Comparison of ENCODE assay signal across 12 mouse cellular contexts in the genomic region with DNA sequence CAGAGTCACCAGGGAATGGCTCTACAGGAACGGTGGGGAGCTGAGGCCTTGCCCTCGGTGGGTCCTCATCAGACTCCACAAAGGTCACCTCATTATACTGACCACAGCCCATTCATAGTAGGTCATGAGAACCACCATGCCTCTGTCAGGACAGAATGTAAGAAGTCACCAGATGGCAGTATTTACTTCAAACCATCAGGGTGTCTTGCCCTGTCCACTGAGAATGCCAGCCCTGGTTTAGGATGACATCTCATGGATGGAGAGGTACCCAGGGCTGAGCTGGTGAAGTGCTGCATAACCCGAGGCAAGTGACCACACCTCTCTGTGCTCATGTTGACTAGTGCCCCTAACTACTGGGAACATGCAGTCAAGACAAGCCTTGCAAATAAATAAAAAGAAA.
A peak's percentile ranks its signal among the peaks of the same experiment; 100 is the strongest.
DNase-seq lines count a peak whose midpoint lies in the region; ATAC-seq and TF ChIP-seq lines count a peak whose summit lies in the region.
"Had no signal": no experiment of that assay in that cellular context is flagged by ENCODE, and none has a peak within 500 bp of the region (broad histone marks: within the 10 kb centered on the region; RNA-seq: fewer than 3 reads in every experiment).

No protein-coding gene starts in this region.

- no peaks in the 10 kb centered on the region for H3K9me3 ChIP-seq in kidney, postnatal 0 days (replicated peaks; ENCODE audit: low read length)
- H3K9me3 ChIP-seq: heart, embryonic 10.5 days; neural tube, embryonic 12.5 days had no signal

- H3K36me3 ChIP-seq in kidney, postnatal 0 days (ENCODE audit: insufficient read depth, low read length), result no peaks in the 10 kb centered on the region
- H3K36me3 ChIP-seq: heart, embryonic 10.5 days; neural tube, embryonic 12.5 days had no signal

- 87% methylated on average over 3 of the region's 3 CpGs for WGBS in kidney, postnatal 0 days

- TF ChIP-seq CTCF in kidney, postnatal 0 days (IDR thresholded peaks at IDR 0.05; ENCODE audit: low read depth), result peak; percentile 15; the same call in 1 of the 2 replicates

- H3K27ac ChIP-seq in kidney, postnatal 0 days, result no peak overlapping the region
- H3K27ac ChIP-seq: neural tube, embryonic 12.5 days had no signal

- H3K27me3 ChIP-seq in kidney, postnatal 0 days (ENCODE audit: insufficient read depth, low read length), result no peaks in the 10 kb centered on the region
- H3K27me3 ChIP-seq: neural tube, embryonic 12.5 days had no signal

- H3K9ac ChIP-seq in kidney, postnatal 0 days (ENCODE audit: low read depth, low read length), result no peak overlapping the region

- H3K4me2 ChIP-seq in kidney, postnatal 0 days (ENCODE audit: low read length), result no peak overlapping the region
- H3K4me2 ChIP-seq: neural tube, embryonic 12.5 days had no signal

- ATAC-seq in kidney, postnatal 0 days (replicated peaks; ENCODE audit: low FRiP score, low read depth), result no peak
- ATAC-seq in megakaryocyte, adult 5-6 weeks (ENCODE audit: poor library complexity, severe bottlenecking), result no peak

- DNase-seq in heart, adult 11 months, result peak; percentile 90
- no peak for DNase-seq in heart, adult 8-10 months (ENCODE audit: low spot score)
- DNase-seq in kidney, postnatal 0 days (ENCODE audit: low spot score), result no peak
- DNase-seq in kidney, postnatal 36 days, result no peak
- DNase-seq in adipocyte (ENCODE audit: low spot score), result peak; percentile 49
- peak; percentile 38 to 43 for DNase-seq in cerebellum, postnatal 36 days
- DNase-seq in right cerebral cortex, adult 18-20 months, result no peak
- DNase-seq: adrenal gland, adult 8-10 months; embryo, embryonic 11 days had no signal

- H3K4me1 ChIP-seq in kidney, postnatal 0 days (replicated peaks; ENCODE audit: insufficient read depth, low read length), result peaks cover 36% of the 10 kb centered on the region

- H3K4me3 ChIP-seq in kidney, postnatal 0 days (replicated peaks; ENCODE audit: low read depth, low read length), result no peak overlapping the region
- H3K4me3 ChIP-seq: heart, embryonic 10.5 days; neural tube, embryonic 12.5 days had no signal

Comparison
In these comparisons a context has a peak if more than half of its experiments do, and no peak if none do; other contexts are left out.
1. DNase-seq: peak in heart, adult 11 months (single experiment), adipocyte (single experiment) and cerebellum, postnatal 36 days (2 of 2); none in heart, adult 8-10 months (single experiment), kidney, postnatal 0 days (single experiment), kidney, postnatal 36 days (0 of 2) and right cerebral cortex, adult 18-20 months (single experiment).